Mouse (Mus musculus): ENCODE data around the gene Pard3. TPM values are rescaled to one million over a fixed set of nuclear protein-coding genes. Genes with fewer than 3 reads are reported as not detected.
"Not testable (repeated sequence)": the region's sequence is repeated elsewhere in the genome, so short reads cannot be mapped to it uniquely, and the experiment has no call there.

Pard3 gene
- polyA plus RNA-seq, 1 experiment from 2014 or later, result 33.4 TPM

GRCm38 (mm10) chr8:127146055-127146454 is 82.4 kb downstream of the Pard3 start:
- H3K27ac ChIP-seq (replicated peaks), result no peak overlapping the region
- no peaks in the 10 kb centered on the region for H3K36me3 ChIP-seq (replicated peaks)
- H3K27me3 ChIP-seq (replicated peaks; ENCODE audit: low read depth, poor library complexity, severe bottlenecking), result no peaks in the 10 kb centered on the region
- 70% methylated on average over 4 of the region's 4 CpGs for WGBS
- H3K4me3 ChIP-seq, result no peak overlapping the region
- no peak for DNase-seq (ENCODE audit: low spot score)
- peaks cover 44% of the 10 kb centered on the region for H3K4me1 ChIP-seq
- no peaks in the 10 kb centered on the region for H3K9me3 ChIP-seq

GRCm38 (mm10) chr8:127148821-127149220 is 85.1 kb downstream of the Pard3 start:
- DNase-seq (ENCODE audit: low spot score), result no peak
- Histone ChIP-seq H3K4me1 (peaks cover 39% of the 10 kb centered on the region), H3K36me3 (replicated peaks) (no peaks in the 10 kb centered on the region), H3K9me3 (no peaks in the 10 kb centered on the region), H3K27ac (replicated peaks) (no peak overlapping the region), H3K4me3 (no peak overlapping the region), H3K27me3 (replicated peaks; ENCODE audit: low read depth, poor library complexity, severe bottlenecking) (no peaks in the 10 kb centered on the region)
- WGBS, result 81% methylated on average over 7 of the region's 7 CpGs

DNA sequence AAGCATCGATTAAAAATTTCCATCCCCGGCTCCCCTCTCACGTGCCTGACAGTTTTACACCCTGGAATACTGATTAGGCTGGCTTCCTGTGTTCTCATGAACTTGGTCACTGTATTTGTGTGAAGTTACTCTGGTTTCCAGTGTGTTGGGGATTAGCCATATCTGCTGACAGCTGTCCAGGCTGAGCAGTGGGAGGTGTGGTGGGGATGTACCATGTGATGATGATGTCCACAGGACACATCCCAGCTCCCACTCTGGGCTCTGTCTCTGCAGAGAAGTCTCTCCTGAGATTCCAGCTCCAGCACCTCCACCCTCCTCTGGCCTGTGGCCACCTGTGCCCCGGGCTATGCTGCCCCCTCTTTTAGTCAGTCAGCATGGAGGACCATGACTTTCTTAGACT is 87.0 kb downstream of the Pard3 start:
- WGBS, result 87% methylated on average over 4 of the region's 4 CpGs
- H3K4me1 ChIP-seq, result peaks cover 22% of the 10 kb centered on the region
- no peak overlapping the region for H3K27ac ChIP-seq (replicated peaks)
- H3K36me3 ChIP-seq (replicated peaks), result no peaks in the 10 kb centered on the region
- no peak for DNase-seq (ENCODE audit: low spot score)
- no peaks in the 10 kb centered on the region for H3K27me3 ChIP-seq (replicated peaks; ENCODE audit: low read depth, poor library complexity, severe bottlenecking)
- H3K9me3 ChIP-seq, result no peaks in the 10 kb centered on the region
- H3K4me3 ChIP-seq, result no peak overlapping the region

DNA sequence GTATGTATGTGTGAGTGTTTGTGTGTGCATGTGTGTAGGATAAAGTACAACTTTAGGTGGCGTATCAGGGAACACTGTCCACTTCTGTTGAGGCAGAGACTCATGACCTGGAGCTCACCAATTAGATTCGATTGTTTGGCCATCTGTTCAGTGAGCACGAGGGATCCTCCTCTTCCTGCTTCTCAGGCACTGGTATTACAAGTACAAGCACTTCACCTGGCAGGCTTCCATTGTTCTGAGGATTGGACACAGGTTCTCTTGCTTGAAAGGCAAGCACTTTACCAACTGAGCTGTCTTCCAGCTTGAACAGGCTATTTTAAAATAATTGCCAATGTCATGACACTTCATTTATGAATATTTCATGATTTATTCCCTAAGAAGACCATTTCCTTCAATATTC is 88.0 kb downstream of the Pard3 start:
- H3K36me3 ChIP-seq (replicated peaks), result no peaks in the 10 kb centered on the region
- no peak overlapping the region for H3K4me3 ChIP-seq
- H3K27ac ChIP-seq (replicated peaks), result no peak overlapping the region
- H3K9me3 ChIP-seq, result no peaks in the 10 kb centered on the region
- DNase-seq (ENCODE audit: low spot score), result no peak
- WGBS, result 74% methylated on average over 3 of the region's 3 CpGs
- H3K4me1 ChIP-seq, result peaks cover 12% of the 10 kb centered on the region
- H3K27me3 ChIP-seq (replicated peaks; ENCODE audit: low read depth, poor library complexity, severe bottlenecking), result no peaks in the 10 kb centered on the region

DNA sequence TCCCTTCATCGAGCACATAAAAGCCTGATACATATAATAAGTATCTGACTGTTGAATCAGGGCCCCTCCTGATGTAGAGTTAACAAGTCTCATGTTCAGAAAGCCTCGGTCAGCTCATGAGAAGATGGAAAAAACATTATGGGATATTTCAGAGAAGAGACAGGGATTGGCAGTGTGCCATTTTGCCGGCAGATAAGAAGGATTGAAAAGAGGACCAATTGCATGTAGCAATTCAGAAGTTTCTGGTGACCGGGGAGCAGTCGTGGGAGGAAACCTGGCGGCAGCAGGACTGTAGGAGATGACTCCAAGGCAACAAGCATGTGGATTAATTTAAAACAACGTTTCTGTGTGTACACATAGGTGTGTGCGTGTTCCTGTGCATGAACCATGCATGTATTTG is 93.4 kb downstream of the Pard3 start:
- no peak for DNase-seq (ENCODE audit: low spot score)

GRCm38 (mm10) chr8:127159421-127159966 is 95.8 kb downstream of the Pard3 start:
- Histone ChIP-seq H3K27me3 (replicated peaks; ENCODE audit: low read depth, poor library complexity, severe bottlenecking) (no peaks in the 10 kb centered on the region), H3K36me3 (replicated peaks) (peaks cover 13% of the 10 kb centered on the region), H3K4me3 (no peak overlapping the region), H3K9me3 (no peaks in the 10 kb centered on the region), H3K4me1 (peaks cover 6% of the 10 kb centered on the region), H3K27ac (replicated peaks) (no peak overlapping the region)
- 48% methylated on average over 3 of the region's 3 CpGs for WGBS
- DNase-seq (ENCODE audit: low spot score), result no peak

More for the DNA sequence above, 93.4 kb downstream of the Pard3 start:
- peaks cover 6% of the 10 kb centered on the region for H3K4me1 ChIP-seq
- no peak overlapping the region for H3K4me3 ChIP-seq
- no peaks in the 10 kb centered on the region for H3K27me3 ChIP-seq (replicated peaks; ENCODE audit: low read depth, poor library complexity, severe bottlenecking)
- H3K27ac ChIP-seq (replicated peaks), result no peak overlapping the region
- H3K9me3 ChIP-seq, result no peaks in the 10 kb centered on the region
- H3K36me3 ChIP-seq (replicated peaks), result peaks cover 8% of the 10 kb centered on the region; the same call in 1 of the 2 replicates
- WGBS, result 92% methylated on average over 8 of the region's 8 CpGs

GRCm38 (mm10) chr8:127161854-127162253 is 98.2 kb downstream of the Pard3 start:
- no peak overlapping the region for H3K4me3 ChIP-seq
- peaks cover 17% of the 10 kb centered on the region for H3K36me3 ChIP-seq (replicated peaks)
- H3K27me3 ChIP-seq (replicated peaks; ENCODE audit: low read depth, poor library complexity, severe bottlenecking), result no peaks in the 10 kb centered on the region
- 94% methylated on average over 7 of the region's 7 CpGs for WGBS
- H3K27ac ChIP-seq (replicated peaks), result no peak overlapping the region
- peaks cover 6% of the 10 kb centered on the region for H3K4me1 ChIP-seq
- H3K9me3 ChIP-seq, result no peaks in the 10 kb centered on the region
- no peak for DNase-seq (ENCODE audit: low spot score)

- Histone ChIP-seq H3K27ac (replicated peaks) (no peak overlapping the region), H3K27me3 (replicated peaks; ENCODE audit: low read depth, poor library complexity, severe bottlenecking) (no peaks in the 10 kb centered on the region), H3K9me3 (no peaks in the 10 kb centered on the region), H3K4me1 (peaks cover 6% of the 10 kb centered on the region), H3K4me3 (no peak overlapping the region), H3K36me3 (replicated peaks) (peaks cover 17% of the 10 kb centered on the region)
- 88% methylated on average over 1 of the region's 1 CpGs for WGBS
- no peak for DNase-seq (ENCODE audit: low spot score)
Observed at GRCm38 (mm10) chr8:127162821-127163220, 99.1 kb downstream of the Pard3 start.

DNA sequence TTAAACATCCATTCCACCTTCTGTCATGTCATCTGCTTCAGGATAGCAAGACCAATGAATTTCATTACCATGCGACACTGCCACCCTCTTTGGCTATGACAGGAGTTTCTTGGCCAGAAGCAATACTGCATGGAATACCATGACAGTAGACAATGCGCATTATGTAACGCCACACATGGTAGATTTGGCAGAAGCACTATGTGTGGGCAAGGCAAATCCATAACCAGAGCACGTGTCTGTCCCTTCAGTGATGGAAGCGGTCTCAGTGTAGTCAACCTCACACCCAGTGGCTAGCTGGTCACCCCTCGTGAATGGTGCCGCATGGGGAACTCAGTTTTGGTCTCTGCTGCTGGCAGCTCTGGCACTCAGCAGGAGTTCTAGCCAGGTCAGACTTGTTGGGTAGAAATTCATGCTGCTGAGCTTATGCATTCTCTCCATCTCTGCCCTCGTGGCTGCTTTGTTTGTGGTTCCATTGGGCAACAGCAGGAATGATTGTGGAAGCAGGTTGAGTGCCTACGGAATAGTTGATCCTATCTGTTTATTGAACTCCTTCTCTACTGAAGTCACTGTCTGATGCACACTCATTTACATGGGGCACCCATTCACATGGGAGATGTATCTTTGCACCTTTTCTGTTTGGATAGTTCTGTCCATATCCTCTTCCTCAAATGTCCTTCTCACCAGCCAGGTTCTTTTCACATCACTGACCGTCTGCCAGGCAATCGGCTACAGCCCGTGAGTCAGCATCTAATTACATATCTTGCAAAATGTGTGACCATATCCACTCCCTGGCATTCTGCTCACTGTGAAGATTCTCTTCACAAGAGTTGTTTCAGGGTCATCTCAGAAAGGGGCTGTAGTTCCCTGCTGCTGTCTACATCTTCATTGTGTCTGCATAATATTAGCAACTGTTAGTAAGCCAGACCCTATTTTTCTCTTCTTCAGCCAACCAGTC is 100.9 kb downstream of the Pard3 start:
- Histone ChIP-seq H3K27me3 (replicated peaks; ENCODE audit: low read depth, poor library complexity, severe bottlenecking) (no peaks in the 10 kb centered on the region), H3K27ac (replicated peaks) (no peak overlapping the region), H3K9me3 (no peaks in the 10 kb centered on the region), H3K4me3 (no peak overlapping the region), H3K4me1 (peaks cover 14% of the 10 kb centered on the region), H3K36me3 (replicated peaks) (peaks cover 17% of the 10 kb centered on the region)
- DNase-seq (ENCODE audit: low spot score), result no peak
- WGBS, result 95% methylated on average over 12 of the region's 12 CpGs

- Histone ChIP-seq H3K27me3 (replicated peaks; ENCODE audit: low read depth, poor library complexity, severe bottlenecking) (no peaks in the 10 kb centered on the region), H3K36me3 (replicated peaks) (peaks cover 9% of the 10 kb centered on the region), H3K4me1 (peaks cover 19% of the 10 kb centered on the region), H3K27ac (replicated peaks) (no peak overlapping the region), H3K9me3 (no peaks in the 10 kb centered on the region), H3K4me3 (no peak overlapping the region)
- DNase-seq (ENCODE audit: low spot score), result no peak
- WGBS, result 75% methylated on average over 2 of the region's 2 CpGs
Observed at GRCm38 (mm10) chr8:127168496-127168895, 104.8 kb downstream of the Pard3 start.

GRCm38 (mm10) chr8:127169361-127169760 is 105.7 kb downstream of the Pard3 start:
- Histone ChIP-seq H3K27ac (replicated peaks) (no peak overlapping the region), H3K4me1 (peaks cover 19% of the 10 kb centered on the region), H3K27me3 (replicated peaks; ENCODE audit: low read depth, poor library complexity, severe bottlenecking) (no peaks in the 10 kb centered on the region), H3K9me3 (no peaks in the 10 kb centered on the region), H3K36me3 (replicated peaks) (peaks cover 6% of the 10 kb centered on the region), H3K4me3 (no peak overlapping the region)
- no peak for DNase-seq (ENCODE audit: low spot score)
- WGBS, result 93% methylated on average over 5 of the region's 5 CpGs

- not testable (repeated sequence) for DNase-seq (ENCODE audit: low spot score); H3K4me3 ChIP-seq; H3K27ac ChIP-seq (replicated peaks); H3K27me3 ChIP-seq (replicated peaks; ENCODE audit: low read depth, poor library complexity, severe bottlenecking); H3K36me3 ChIP-seq (replicated peaks); H3K9me3 ChIP-seq
- peaks cover 19% of the 10 kb centered on the region for H3K4me1 ChIP-seq
- 80% methylated on average over 2 of the region's 2 CpGs for WGBS
Observed at GRCm38 (mm10) chr8:127170372-127170771, 106.7 kb downstream of the Pard3 start.

GRCm38 (mm10) chr8:127170930-127171329 is 107.2 kb downstream of the Pard3 start:
- no peak for DNase-seq (ENCODE audit: low spot score)
- no peaks in the 10 kb centered on the region for H3K9me3 ChIP-seq
- no peaks in the 10 kb centered on the region for H3K36me3 ChIP-seq (replicated peaks)
- no peak overlapping the region for H3K27ac ChIP-seq (replicated peaks)
- no peaks in the 10 kb centered on the region for H3K27me3 ChIP-seq (replicated peaks; ENCODE audit: low read depth, poor library complexity, severe bottlenecking)
- WGBS, result 88% methylated on average over 3 of the region's 3 CpGs
- H3K4me1 ChIP-seq, result peaks cover 19% of the 10 kb centered on the region
- no peak overlapping the region for H3K4me3 ChIP-seq
